Mouse (Mus musculus) stomach, postnatal 0 days (tissue): ENCODE measurements at regions not wholly inside any gene's neighbourhood (a gene's known extent, or its start where the extent isn't known, plus 50 kb on each side); places are given as distances from the start of the nearest gene placed in this dataset.

Experiments used
- CTCF ChIP-seq: IDR thresholded peaks from 2 replicates; pipeline ENCODE4 v1.5.1; 2016; ENCODE audit warnings: antibody characterized with exemption, low read depth, mild to moderate bottlenecking, moderate library complexity
- EP300 ChIP-seq: optimal IDR thresholded peaks from 2 replicates; pipeline ENCODE3; 2016; ENCODE audit warnings: antibody characterized with exemption

DNA sequence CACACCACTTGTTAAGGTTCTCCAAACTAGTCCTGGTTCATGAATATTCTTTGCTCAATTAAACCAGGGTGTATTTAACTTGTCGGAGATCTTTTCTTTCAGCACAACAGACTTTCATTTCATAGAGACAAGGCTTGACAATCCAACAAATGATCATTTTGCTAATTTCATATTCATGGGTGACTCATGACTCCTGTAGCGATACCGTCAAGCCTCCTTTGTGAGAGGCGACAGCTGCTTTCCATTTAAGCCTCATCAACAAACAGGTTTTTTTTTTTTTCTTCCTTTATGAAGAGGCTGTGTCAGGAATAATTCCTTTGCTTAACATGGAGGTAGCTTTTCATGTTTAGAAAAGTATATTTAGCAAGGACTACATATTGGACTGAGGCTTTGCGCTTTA, 214.3 kb upstream of the Chrm3 start:
- TF ChIP-seq CTCF (no peak), EP300 (no peak)
